Comparison of ENCODE assay signal across 8 mouse cellular contexts in the genomic region with DNA sequence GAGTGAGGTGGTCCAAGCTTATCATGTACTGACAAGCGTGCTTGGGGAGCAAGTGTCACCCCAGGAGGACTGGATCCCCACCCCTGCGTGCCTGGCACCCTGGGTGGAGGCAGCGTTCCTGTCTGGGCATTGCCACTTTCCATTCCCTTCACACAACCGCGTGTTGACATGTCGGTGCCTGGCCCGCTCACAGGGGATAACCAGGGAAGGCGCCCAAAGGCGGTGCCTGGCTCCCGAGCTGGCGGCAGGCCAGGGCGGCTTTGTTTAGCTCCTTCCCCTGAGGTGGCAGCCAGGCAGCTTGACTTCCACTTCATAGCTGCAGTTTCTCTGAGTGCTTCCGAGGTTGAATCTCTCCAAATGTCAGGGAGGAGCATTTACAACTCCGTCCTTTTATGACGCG.
DNase-seq lines count a peak whose midpoint lies in the region; ATAC-seq and TF ChIP-seq lines count a peak whose summit lies in the region.

No protein-coding gene starts in this region.

- no peak for TF ChIP-seq POLR2A in cerebellum, adult 2 months (IDR thresholded peaks at IDR 0.05; ENCODE audit: borderline replicate concordance, insufficient read depth, low read length)

- no peak overlapping the region for H3K27ac ChIP-seq in cerebellum, adult 2 months (ENCODE audit: insufficient read depth, low read length)
- 0 out of 2 replicates have a peak overlapping the region, but pooled peaks have one; percentile 20 for H3K27ac ChIP-seq in midbrain, embryonic 12.5 days (replicated peaks)
- H3K27ac ChIP-seq in midbrain, embryonic 11.5 days (ENCODE audit: low read depth, low read length), result no peak overlapping the region
- H3K27ac ChIP-seq in midbrain, embryonic 14.5 days (replicated peaks; ENCODE audit: low read depth, low read length), result peak overlapping the region; percentile 55
- no peak overlapping the region for H3K27ac ChIP-seq in left cerebral cortex, adult 2 months

- WGBS in cerebellum, adult 2 months, result 18% methylated on average over 16 of the region's 16 CpGs
- WGBS in midbrain, embryonic 12.5 days, result 65% methylated on average over 16 of the region's 16 CpGs
- WGBS in midbrain, embryonic 11.5 days, result 75% methylated on average over 16 of the region's 16 CpGs
- 35% methylated on average over 16 of the region's 16 CpGs for WGBS in midbrain, embryonic 14.5 days

- intact Hi-C loops in heart, postnatal 14 days (cut with DNase I), result loop anchor here (10.0 kb wide), 1 partner anchor 148 kb away; no protein-coding TSS in a partner anchor
- intact Hi-C loops in left cerebral cortex, adult 2 months (cut with DNase I), result no loop called here

- TF ChIP-seq CTCF in cerebellum, adult 2 months (IDR thresholded peaks at IDR 0.05; ENCODE audit: borderline replicate concordance, insufficient read depth, low read depth, low read length), result no peak
- TF ChIP-seq CTCF in left cerebral cortex, adult 2 months (IDR thresholded peaks at IDR 0.05), result no peak

- ATAC-seq in midbrain, embryonic 12.5 days (ENCODE audit: low FRiP score, low read depth), result no peak
- ATAC-seq in midbrain, embryonic 11.5 days (ENCODE audit: low FRiP score), result no peak
- ATAC-seq in midbrain, embryonic 14.5 days (ENCODE audit: low FRiP score, low TSS enrichment), result peak; percentile 24; the same call in 1 of the 2 replicates
- ATAC-seq in erythroid progenitor cell, adult 5-6 weeks (replicated peaks; ENCODE audit: low FRiP score, poor library complexity, severe bottlenecking), result no peak

- H3K4me3 ChIP-seq in cerebellum, adult 2 months (replicated peaks; ENCODE audit: insufficient read depth, low read depth, low read length), result no peak overlapping the region
- H3K4me3 ChIP-seq in midbrain, embryonic 12.5 days, result no peak overlapping the region
- H3K4me3 ChIP-seq in midbrain, embryonic 11.5 days (ENCODE audit: low read depth, low read length), result no peak overlapping the region
- H3K4me3 ChIP-seq in midbrain, embryonic 14.5 days (replicated peaks; ENCODE audit: low read depth, low read length), result no peak overlapping the region
- H3K4me3 ChIP-seq in left cerebral cortex, adult 2 months, result no peak overlapping the region

- peak; percentile 18 to 24 for DNase-seq in cerebellum, adult 2 months
- no peak for DNase-seq in cerebellum, adult 11 months
- no peak for DNase-seq in midbrain, embryonic 11.5 days (ENCODE audit: low spot score, missing footprints)
- DNase-seq in heart, postnatal 14 days, result peak; percentile 83 to 91
- DNase-seq in midbrain, embryonic 14.5 days, result peak; percentile 81
- no peak for DNase-seq in left cerebral cortex, adult 2 months (ENCODE audit: extremely low spot score in 1 of 2, low spot score in 2 of 2)

- H3K9ac ChIP-seq in midbrain, embryonic 12.5 days (replicated peaks), result no peak overlapping the region
- H3K9ac ChIP-seq in midbrain, embryonic 11.5 days (ENCODE audit: low read length), result no peak overlapping the region
- no peak overlapping the region; the same call in 1 of the 2 replicates for H3K9ac ChIP-seq in midbrain, embryonic 14.5 days (replicated peaks; ENCODE audit: low read length)

- H3K27me3 ChIP-seq in cerebellum, adult 2 months (ENCODE audit: control insufficient read depth, insufficient read depth, low read length), result no peaks in the 10 kb centered on the region
- peaks cover 26% of the 10 kb centered on the region for H3K27me3 ChIP-seq in midbrain, embryonic 12.5 days
- no peaks in the 10 kb centered on the region; the same call in 1 of the 2 replicates for H3K27me3 ChIP-seq in midbrain, embryonic 11.5 days (ENCODE audit: control insufficient read depth, insufficient read depth, low read length)
- no peaks in the 10 kb centered on the region for H3K27me3 ChIP-seq in midbrain, embryonic 14.5 days (ENCODE audit: control insufficient read depth, insufficient read depth, low read length)

- no peak overlapping the region for H3K4me2 ChIP-seq in midbrain, embryonic 12.5 days (replicated peaks)
- H3K4me2 ChIP-seq in midbrain, embryonic 11.5 days, result no peak overlapping the region
- peak overlapping the region; percentile 11; the same call in 1 of the 2 replicates for H3K4me2 ChIP-seq in midbrain, embryonic 14.5 days (ENCODE audit: low read length)

- 0 out of 2 replicates have a peak, but pooled peaks cover 2% of the 10 kb centered on the region for H3K4me1 ChIP-seq in cerebellum, adult 2 months (ENCODE audit: control insufficient read depth, insufficient read depth, low read length)
- peaks cover 6% of the 10 kb centered on the region; the same call in 1 of the 2 replicates for H3K4me1 ChIP-seq in midbrain, embryonic 12.5 days
- H3K4me1 ChIP-seq in midbrain, embryonic 11.5 days (ENCODE audit: control insufficient read depth, insufficient read depth, low read length), result peaks cover 2% of the 10 kb centered on the region; the same call in 1 of the 2 replicates
- H3K4me1 ChIP-seq in midbrain, embryonic 14.5 days (ENCODE audit: control insufficient read depth, insufficient read depth, low read length), result peaks cover 23% of the 10 kb centered on the region

- H3K9me3 ChIP-seq in midbrain, embryonic 12.5 days, result no peaks in the 10 kb centered on the region
- H3K9me3 ChIP-seq in midbrain, embryonic 11.5 days (ENCODE audit: control insufficient read depth, low read length), result no peaks in the 10 kb centered on the region
- H3K9me3 ChIP-seq in midbrain, embryonic 14.5 days (ENCODE audit: control insufficient read depth, low read length), result no peaks in the 10 kb centered on the region

- H3K36me3 ChIP-seq in midbrain, embryonic 12.5 days, result no peaks in the 10 kb centered on the region
- H3K36me3 ChIP-seq in midbrain, embryonic 11.5 days (ENCODE audit: control insufficient read depth, insufficient read depth, low read length), result no peaks in the 10 kb centered on the region
- H3K36me3 ChIP-seq in midbrain, embryonic 14.5 days (ENCODE audit: control insufficient read depth, insufficient read depth, low read length), result no peaks in the 10 kb centered on the region

Comparison
In these comparisons a context has a peak if more than half of its experiments do, and no peak if none do; other contexts are left out.
1. DNase-seq: peak in cerebellum, adult 2 months (2 of 2), heart, postnatal 14 days (2 of 2) and midbrain, embryonic 14.5 days (single experiment); none in cerebellum, adult 11 months (single experiment), midbrain, embryonic 11.5 days (single experiment) and left cerebral cortex, adult 2 months (0 of 2).
2. H3K27ac ChIP-seq: peak in midbrain, embryonic 12.5 days (single experiment) and midbrain, embryonic 14.5 days (single experiment); none in cerebellum, adult 2 months (single experiment), midbrain, embryonic 11.5 days (single experiment) and left cerebral cortex, adult 2 months (single experiment).